Mouse (Mus musculus) C3H10T1/2 (cell line): ENCODE data around the gene Polq. TPM values are rescaled to one million over a fixed set of nuclear protein-coding genes. Genes with fewer than 3 reads are reported as not detected.

Experiments
- polyA plus RNA-seq, 2 experiments: library from polyadenylated mRNA; unstranded; fragments of >200 nt; fragmentation: generic; extraction: Trizol; gene quantifications; one replicate each; pipeline ENCODE4 v1.2.1; 2012; ENCODE audit warnings: missing spikeins in 2 of 2

The Polq gene
- under 1 TPM; 0.13 to 0.98 TPM for polyA plus RNA-seq

GRCm38 (mm10) chr16:37011061-37011921 is at the start of gene Polq:
Gene Polq, plus strand, starts transcription at chr16:37011786.

GRCm38 (mm10) chr16:36989999-36990625 is 21.5 kb upstream of the Polq start, which contains the start of gene Fbxo40:
Gene Fbxo40, minus strand, starts transcription at chr16:36990467.

Other genes starting within 250 kb of the Polq start
- gene Slc15a2, start 226.8 kb upstream of the Polq start, polyA plus RNA-seq, result under 1 TPM in 1 of 2 experiments, not detected in 1; 0.34 TPM
- gene Iqcb1, start 183.4 kb upstream of the Polq start, polyA plus RNA-seq, result 1 to 10 TPM in 1 of 2 experiments, under 1 TPM in 1; 0.53 to 6.8 TPM
- gene Eaf2, start 136.8 kb upstream of the Polq start, polyA plus RNA-seq, result under 1 TPM; 0.16 to 0.59 TPM
- gene Golgb1, start 136.6 kb upstream of the Polq start, polyA plus RNA-seq, result 10 to 100 TPM in 1 of 2 experiments, 1 to 10 TPM in 1; 2.4 to 17.7 TPM
- under 1 TPM in 1 of 2 experiments, not detected in 1; 0.51 TPM for gene Hcls1, start 76.8 kb upstream of the Polq start, polyA plus RNA-seq
- gene Fbxo40, start 21.3 kb upstream of the Polq start, polyA plus RNA-seq, result under 1 TPM in 1 of 2 experiments, not detected in 1; 0.01 TPM